ENCODE assay signal across 27 mouse cellular contexts in genomic region chr4:94281732-94282131, GRCm38 (mm10).
DNase-seq lines count a peak whose midpoint lies in the region; ATAC-seq and TF ChIP-seq lines count a peak whose summit lies in the region.
"Had no signal": no experiment of that assay in that cellular context is flagged by ENCODE, and none has a peak within 500 bp of the region (broad histone marks: within the 10 kb centered on the region; RNA-seq: fewer than 3 reads in every experiment).

No protein-coding gene starts in this region.

- H3K36me3 ChIP-seq in forebrain, postnatal 0 days (ENCODE audit: insufficient read depth): no peaks in the 10 kb centered on the region
- H3K36me3 ChIP-seq in forebrain, embryonic 15.5 days: no peaks in the 10 kb centered on the region
- H3K36me3 ChIP-seq: embryonic facial prominence, embryonic 13.5 days; embryonic facial prominence, embryonic 15.5 days; forebrain, embryonic 10.5 days; forebrain, embryonic 12.5 days; G1E had no signal

- H3K4me1 ChIP-seq in forebrain, postnatal 0 days (ENCODE audit: insufficient read depth): no peaks in the 10 kb centered on the region
- no peaks in the 10 kb centered on the region for H3K4me1 ChIP-seq in forebrain, embryonic 15.5 days
- H3K4me1 ChIP-seq: embryonic facial prominence, embryonic 13.5 days; embryonic facial prominence, embryonic 15.5 days; forebrain, embryonic 10.5 days; forebrain, embryonic 12.5 days had no signal

- no peaks in the 10 kb centered on the region for H3K9me3 ChIP-seq in forebrain, postnatal 0 days (ENCODE audit: low read length)
- H3K9me3 ChIP-seq in forebrain, embryonic 15.5 days: no peaks in the 10 kb centered on the region
- H3K9me3 ChIP-seq: embryonic facial prominence, embryonic 13.5 days; embryonic facial prominence, embryonic 15.5 days; forebrain, embryonic 10.5 days; forebrain, embryonic 12.5 days; G1E had no signal

- no peak overlapping the region for H3K9ac ChIP-seq in forebrain, postnatal 0 days
- H3K9ac ChIP-seq in forebrain, embryonic 15.5 days (replicated peaks): no peak overlapping the region
- H3K9ac ChIP-seq: embryonic facial prominence, embryonic 13.5 days; embryonic facial prominence, embryonic 15.5 days; forebrain, embryonic 12.5 days had no signal

- H3K4me3 ChIP-seq in forebrain, postnatal 0 days (ENCODE audit: low read depth, low read length): no peak overlapping the region
- H3K4me3 ChIP-seq in forebrain, embryonic 15.5 days: no peak overlapping the region
- H3K4me3 ChIP-seq: embryonic facial prominence, embryonic 13.5 days; embryonic facial prominence, embryonic 15.5 days; erythroblast, embryonic 14.5 days; forebrain, embryonic 10.5 days; forebrain, embryonic 12.5 days had no signal

- peak; percentile 56 for ATAC-seq in forebrain, postnatal 0 days
- no peak for ATAC-seq in forebrain, embryonic 15.5 days (replicated peaks)
- ATAC-seq: activated CD4-positive, CD25-positive, alpha-beta regulatory T cell, adult 4 months; CD4-positive, CD25-positive, alpha-beta regulatory T cell, adult 4 months; forebrain, embryonic 14.5 days; Patski had no signal

- no peaks in the 10 kb centered on the region for H3K27me3 ChIP-seq in forebrain, postnatal 0 days (ENCODE audit: insufficient read depth, low read length)
- H3K27me3 ChIP-seq in forebrain, embryonic 15.5 days: no peaks in the 10 kb centered on the region
- H3K27me3 ChIP-seq: CH12.LX; embryonic facial prominence, embryonic 13.5 days; embryonic facial prominence, embryonic 15.5 days; forebrain, embryonic 12.5 days; Patski had no signal

- no peak overlapping the region for H3K4me2 ChIP-seq in forebrain, postnatal 0 days (ENCODE audit: low read depth)
- H3K4me2 ChIP-seq in forebrain, embryonic 15.5 days (replicated peaks): no peak overlapping the region
- H3K4me2 ChIP-seq: embryonic facial prominence, embryonic 13.5 days; embryonic facial prominence, embryonic 15.5 days; forebrain, embryonic 12.5 days had no signal

- DNase-seq in forebrain, postnatal 0 days: no peak
- peak; percentile 1 for DNase-seq in right cerebral cortex, adult 18-20 months
- DNase-seq in right cerebral cortex, postnatal 14 days: no peak
- DNase-seq in kidney, adult 11 months: no peak
- DNase-seq: adrenal gland, adult 8-10 months; adrenal gland, postnatal 14 days; adrenal gland, postnatal 36 days; B cell, adult 2 months; cerebellum, adult 11 months; cerebellum, adult 18-20 months; cerebellum, adult 8-10 months; cerebellum, adult 9-11 months; cerebellum, postnatal 14 days; cerebellum, postnatal 36 days; embryo, embryonic 11 days had no signal

- no peak for TF ChIP-seq CTCF in forebrain, postnatal 0 days (IDR thresholded peaks at IDR 0.05; ENCODE audit: low read depth)

- H3K27ac ChIP-seq in forebrain, postnatal 0 days (ENCODE audit: low read depth, low read length): no peak overlapping the region
- no peak overlapping the region for H3K27ac ChIP-seq in forebrain, embryonic 15.5 days (replicated peaks)
- H3K27ac ChIP-seq: embryonic facial prominence, embryonic 13.5 days; embryonic facial prominence, embryonic 15.5 days; forebrain, embryonic 10.5 days; forebrain, embryonic 12.5 days had no signal
